Mouse (Mus musculus) ES-E14 (cell line): Measurements from ENCODE around the gene Nol12.

Experiments
- CHD2 ChIP-seq: IDR thresholded peaks from 2 replicates; pipeline ENCODE4 v1.6.1; 2014; ENCODE audit warnings: mild to moderate bottlenecking, low read depth, low read length, inconsistent platforms
- HCFC1 ChIP-seq: IDR thresholded peaks from 2 replicates; pipeline ENCODE4 v1.6.1; 2012; ENCODE audit warnings: low read length, inconsistent platforms, borderline replicate concordance; ENCODE audit not compliant: insufficient read depth
- MAFK ChIP-seq: IDR thresholded peaks from 2 replicates; pipeline ENCODE4 v1.6.1; 2014; ENCODE audit warnings: mild to moderate bottlenecking, low read depth, low read length, inconsistent platforms; ENCODE audit not compliant: insufficient read depth
- ZC3H11A ChIP-seq: IDR thresholded peaks from 2 replicates; pipeline ENCODE4 v1.6.1; 2012; ENCODE audit warnings: low read depth, mild to moderate bottlenecking, inconsistent platforms, low read length, borderline replicate concordance
- ZNF384 ChIP-seq: IDR thresholded peaks from 2 replicates; pipeline ENCODE4 v1.6.1; 2012; ENCODE audit warnings: low read depth, low read length, inconsistent platforms

GRCm38 (mm10) chr15:78894726-78895125, 40.0 kb upstream of the Nol12 start:
- no peak for TF ChIP-seq ZNF384
- TF ChIP-seq ZC3H11A, result no peak
- no peak for TF ChIP-seq CHD2
- TF ChIP-seq MAFK, result no peak
- TF ChIP-seq HCFC1, result no peak
